Mouse (Mus musculus) spleen, adult 12 weeks (tissue): Measurements from ENCODE around the gene Cdh4.

Experiments used
- DNase-seq: peaks from one replicate; pipeline ENCODE4 v3.0.0; 2022; ENCODE audit warnings: low spot score

The Cdh4 gene

DNA sequence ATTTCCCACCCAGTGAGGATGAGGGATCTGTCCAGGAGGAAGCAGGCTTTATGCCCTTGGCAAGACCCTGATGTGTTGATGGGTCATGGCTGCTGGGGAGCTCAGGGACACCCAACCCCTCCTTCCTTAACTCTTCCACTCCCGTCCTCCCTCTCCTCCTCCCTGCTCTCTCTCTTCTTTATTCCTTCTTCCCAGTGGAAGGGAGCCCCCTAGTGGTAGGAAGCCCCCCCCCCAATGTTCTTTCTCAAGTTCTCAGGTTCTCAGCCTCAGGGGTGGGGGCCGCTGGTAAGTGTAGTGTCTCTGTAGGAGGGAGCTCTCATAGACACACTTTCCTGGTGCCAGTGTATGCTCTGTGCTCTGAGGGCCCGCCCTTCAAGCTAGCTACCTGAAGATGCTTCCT is 421.0 kb downstream of the Cdh4 start:
- no peak for DNase-seq

GRCm38 (mm10) chr2:179865097-179865496 is 422.9 kb downstream of the Cdh4 start:
- no peak for DNase-seq

GRCm38 (mm10) chr2:179867669-179868068 is 425.4 kb downstream of the Cdh4 start:
- DNase-seq = no peak

DNA sequence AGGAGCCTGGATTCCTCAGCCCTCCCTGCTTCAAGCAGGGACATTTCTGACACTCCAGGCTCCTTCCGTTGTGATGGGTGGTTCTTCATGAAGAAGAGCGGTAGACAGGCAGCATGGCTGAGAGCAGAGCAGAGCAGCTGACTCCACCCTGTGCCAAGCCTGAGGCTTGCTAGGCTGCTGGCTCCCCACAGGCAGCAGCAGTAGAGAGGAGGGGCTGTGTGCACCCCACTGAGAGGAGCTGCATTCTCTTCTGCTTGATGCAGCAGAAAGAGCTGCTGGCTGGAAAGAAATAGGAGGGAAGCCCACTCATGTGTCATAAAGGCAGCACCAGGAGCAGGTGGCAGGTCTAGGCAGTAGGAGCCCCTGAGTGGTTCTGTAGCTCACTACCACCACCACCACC is 427.6 kb downstream of the Cdh4 start:
- DNase-seq = no peak

DNA sequence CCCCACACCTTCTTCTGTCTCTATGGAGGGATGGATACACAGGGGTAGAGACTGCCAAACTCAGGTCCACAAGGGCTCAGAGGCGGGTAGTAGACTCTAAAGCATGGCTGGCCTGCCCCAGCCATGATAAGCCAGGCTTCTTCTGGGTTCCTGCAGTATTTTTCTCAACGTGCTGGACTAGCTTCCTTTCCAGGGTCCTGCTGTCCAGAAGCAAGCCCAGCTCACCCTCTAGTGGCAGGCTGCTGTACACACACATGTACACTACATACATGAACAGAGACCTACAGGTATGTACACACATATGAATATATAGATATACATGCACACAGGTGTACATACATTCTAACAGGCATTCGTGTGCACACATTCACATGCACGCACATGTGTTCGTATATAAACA is 430.5 kb downstream of the Cdh4 start:
- no peak for DNase-seq

DNA sequence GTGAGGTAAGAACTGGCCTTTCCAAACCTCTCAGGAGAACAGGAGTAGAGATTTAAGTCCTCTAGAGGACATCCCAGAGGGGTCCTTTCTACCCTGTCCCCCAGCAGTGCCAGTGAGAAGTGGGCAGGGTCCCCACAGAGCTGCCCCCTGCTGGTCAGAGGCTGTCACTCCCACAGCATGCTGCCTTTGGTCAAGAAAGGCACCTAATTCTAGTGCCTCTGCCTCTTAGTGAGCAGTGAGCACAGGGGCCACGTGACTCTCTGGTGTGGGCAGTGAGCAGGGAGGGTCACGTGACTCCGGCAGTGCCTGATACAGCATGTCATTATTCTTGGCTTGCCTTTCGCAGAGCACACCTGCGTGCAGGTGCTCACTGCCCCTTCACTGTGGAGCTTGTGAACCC is 431.1 kb downstream of the Cdh4 start:
- DNase-seq = no peak

GRCm38 (mm10) chr2:179875147-179875546 is 432.9 kb downstream of the Cdh4 start:
- peak; percentile 46 for DNase-seq

DNA sequence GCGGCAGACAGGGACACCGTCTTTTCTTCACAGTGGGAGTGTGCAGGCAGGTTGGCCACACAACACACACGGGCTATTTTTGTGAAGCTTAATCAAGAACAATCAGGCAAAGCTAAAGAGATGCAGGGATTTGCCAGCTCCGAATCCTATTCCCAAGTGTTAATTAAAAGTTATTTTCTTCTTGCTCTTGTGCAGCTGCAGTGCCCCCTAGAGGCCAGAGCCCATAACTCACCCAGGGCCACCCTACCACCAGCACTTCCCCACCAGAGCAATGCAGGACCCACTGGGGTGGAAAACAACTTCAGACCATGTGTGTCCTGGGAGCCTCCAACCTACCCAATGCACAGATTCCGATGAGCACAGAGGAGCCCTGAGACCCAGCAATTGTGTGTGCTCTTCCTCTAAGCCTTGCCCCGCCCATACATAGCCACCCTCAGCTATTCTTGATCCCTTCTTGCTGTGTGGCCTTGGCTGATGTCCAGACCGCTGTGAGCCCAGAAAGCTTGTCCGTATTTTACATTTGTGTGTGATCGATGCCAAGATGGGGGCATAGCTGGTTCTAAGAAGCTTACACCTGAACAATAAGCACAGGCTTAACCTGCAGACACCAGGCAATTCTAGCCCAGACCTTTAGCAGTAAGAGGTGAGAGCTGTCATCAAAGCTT is 435.5 kb downstream of the Cdh4 start:
- DNase-seq = no peak

DNA sequence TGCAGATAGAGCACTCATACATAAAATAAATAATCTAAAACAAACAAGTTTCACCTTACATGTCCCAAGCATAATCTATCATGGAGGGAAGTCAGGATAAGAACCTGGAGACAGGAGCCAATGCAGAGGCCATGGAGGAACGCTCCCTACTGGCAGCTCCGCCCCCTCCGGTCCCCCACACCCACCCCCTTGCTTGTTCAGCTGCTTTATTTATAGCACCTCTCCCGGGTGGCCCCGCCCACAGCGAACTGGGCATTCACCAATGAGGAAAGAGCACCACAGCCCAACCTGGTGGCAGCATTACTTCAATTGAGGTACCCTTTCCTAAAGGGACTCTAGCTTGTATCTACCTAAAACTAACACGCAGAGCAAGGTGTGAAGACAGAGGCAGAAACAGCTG is 442.3 kb downstream of the Cdh4 start:
- no peak for DNase-seq

- DNase-seq = no peak
Measured at GRCm38 (mm10) chr2:179891048-179891447, 448.8 kb downstream of the Cdh4 start.

DNA sequence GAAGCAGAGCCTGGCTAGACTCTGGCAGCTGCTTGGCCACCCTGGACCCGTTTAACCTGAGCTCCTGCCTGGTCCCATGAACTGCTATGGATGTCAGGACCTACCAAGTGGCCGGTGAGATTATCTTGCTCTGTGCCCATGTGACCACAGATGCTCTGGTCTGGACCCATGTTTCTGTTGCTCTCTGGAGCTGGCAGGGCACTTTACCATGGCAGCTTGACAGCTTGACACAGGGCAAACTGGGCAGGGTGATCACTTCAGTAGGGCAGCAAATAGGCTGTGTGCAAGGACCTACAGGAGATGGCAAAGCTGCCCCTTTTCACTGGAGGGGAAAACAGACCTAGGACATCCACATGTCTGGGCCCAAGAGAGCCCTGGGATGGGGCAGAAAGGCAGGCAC is 454.7 kb downstream of the Cdh4 start:
- no peak for DNase-seq

DNA sequence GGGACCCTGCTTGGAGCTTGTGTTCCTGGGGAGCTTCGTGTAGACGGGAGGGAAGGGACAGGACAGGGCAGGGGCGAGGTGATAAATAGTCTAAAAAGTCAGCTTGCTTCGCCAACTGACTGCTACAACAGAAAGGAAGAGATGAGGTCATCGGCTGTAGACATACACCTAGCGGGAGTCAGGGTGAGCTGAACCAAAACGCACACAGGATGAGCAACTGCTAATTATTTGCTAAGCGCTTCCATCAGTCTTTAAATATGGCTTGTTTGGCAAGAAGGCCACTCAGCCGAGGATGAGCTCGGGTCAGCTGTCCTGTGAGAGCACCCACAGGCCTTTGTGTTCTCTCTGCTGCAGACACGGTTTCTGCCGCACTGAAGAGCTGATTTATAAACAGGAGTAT is 470.7 kb downstream of the Cdh4 start:
- no peak for DNase-seq

DNA sequence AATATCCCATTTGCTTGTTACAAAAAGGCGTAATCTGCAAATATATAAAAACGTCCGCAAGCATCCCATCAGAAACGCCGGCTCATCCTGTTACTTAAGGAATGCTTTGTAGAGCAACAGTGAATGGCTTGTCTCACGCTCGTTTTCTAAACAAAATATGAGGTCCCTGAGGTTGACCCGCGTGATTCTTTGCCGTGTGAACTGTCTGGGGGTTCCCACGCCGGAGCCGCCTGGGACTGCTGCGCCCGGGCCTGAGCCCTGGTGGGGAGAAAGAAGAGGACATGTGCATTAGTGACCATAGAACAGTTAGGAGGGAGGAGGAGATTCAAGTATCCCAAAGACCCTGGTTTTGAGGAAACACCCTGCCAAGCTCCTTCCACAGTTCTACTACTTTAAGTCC is 471.1 kb downstream of the Cdh4 start:
- DNase-seq = no peak

DNA sequence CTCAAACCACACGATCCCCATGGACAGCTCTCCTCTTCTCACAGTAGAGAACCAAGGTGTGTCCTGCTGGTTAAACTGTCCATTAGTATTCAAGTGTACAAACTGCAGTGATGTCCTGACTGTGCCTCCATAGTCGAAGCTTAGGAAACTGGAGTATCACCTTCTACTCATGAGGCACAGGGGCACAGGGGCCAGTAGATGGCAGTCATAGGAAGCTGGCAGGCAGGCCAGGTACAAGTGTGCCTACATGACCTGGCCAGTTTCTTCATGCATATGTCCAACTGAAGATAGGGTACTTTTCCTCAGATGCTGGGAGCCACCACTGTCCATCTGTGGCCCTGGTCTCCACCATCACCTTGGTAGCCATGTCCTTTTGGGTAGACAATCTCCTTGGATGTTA is 472.0 kb downstream of the Cdh4 start:
- DNase-seq = no peak

GRCm38 (mm10) chr2:179916877-179917673 is 474.8 kb downstream of the Cdh4 start:
- DNase-seq = peak; percentile 25

DNA sequence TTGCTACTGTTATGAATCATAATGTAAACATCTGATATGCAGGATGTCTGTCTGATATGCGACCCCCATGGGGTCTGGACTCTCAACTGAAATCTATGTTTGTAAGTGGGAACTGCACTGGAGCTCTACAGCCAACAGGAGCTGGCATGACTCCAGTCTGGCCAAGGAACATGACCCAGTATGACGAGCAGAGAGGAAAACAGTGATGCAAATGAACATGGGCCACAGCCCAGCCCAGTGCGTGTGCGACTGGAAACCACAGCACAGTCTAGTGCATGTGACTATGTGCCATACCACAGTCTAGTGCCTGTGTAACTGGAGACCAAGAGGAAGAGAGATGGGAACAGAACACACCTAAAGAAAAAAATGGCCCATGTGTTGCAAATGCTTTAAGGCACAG is 477.8 kb downstream of the Cdh4 start:
- no peak for DNase-seq

- DNase-seq = no peak
Measured at GRCm38 (mm10) chr2:179921021-179921653, 478.9 kb downstream of the Cdh4 start.

- DNase-seq = no peak
Measured at GRCm38 (mm10) chr2:179924038-179924437, 481.8 kb downstream of the Cdh4 start.

DNA sequence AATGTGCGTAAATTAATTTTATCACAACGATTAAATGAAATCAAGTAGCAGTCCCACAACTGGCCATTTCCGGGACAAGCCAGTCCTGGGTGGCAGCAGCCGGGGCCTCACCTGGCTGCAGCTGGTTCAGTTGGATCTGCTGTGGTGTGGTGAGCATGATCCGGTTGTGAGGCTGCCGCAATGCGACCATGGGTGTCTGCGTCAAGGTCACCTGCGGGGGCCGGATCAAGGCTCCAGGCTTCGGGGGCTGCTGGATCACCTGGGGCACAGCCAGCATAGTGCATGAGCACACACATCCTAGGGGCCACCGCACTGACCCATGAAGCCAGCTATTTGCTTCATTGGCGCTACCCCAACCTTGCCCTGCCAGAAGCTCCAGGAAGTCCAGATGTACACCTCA is 486.9 kb downstream of the Cdh4 start:
- no peak for DNase-seq

GRCm38 (mm10) chr2:179931741-179932140 is 489.5 kb downstream of the Cdh4 start:
- no peak for DNase-seq

GRCm38 (mm10) chr2:179934165-179934564 is 491.9 kb downstream of the Cdh4 start:
- no peak for DNase-seq

DNA sequence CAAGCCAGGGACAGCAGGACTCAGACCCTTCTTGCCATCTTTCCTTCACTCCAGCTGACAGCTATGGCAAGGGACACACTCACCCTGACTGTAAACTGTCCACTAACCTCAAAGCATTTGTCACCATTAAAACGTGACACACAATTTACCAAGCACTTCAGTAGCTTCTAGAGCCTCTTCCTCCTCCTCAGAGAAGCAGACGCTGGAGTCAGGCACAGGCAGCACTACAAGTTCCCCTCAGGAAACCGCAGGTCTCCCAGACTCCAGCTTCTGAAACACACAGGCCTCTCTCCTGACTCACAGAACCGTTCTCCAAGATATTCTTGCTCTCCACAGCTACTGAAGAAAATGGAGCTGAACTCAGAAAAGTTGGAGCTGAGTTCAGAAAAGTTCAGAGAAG is 494.9 kb downstream of the Cdh4 start:
- no peak for DNase-seq

GRCm38 (mm10) chr2:179941696-179942095 is 499.5 kb downstream of the Cdh4 start:
- no peak for DNase-seq
